Mouse (Mus musculus) thymus, postnatal 4 days (tissue): ENCODE measurements around the gene Naa60.
"Not testable (repeated sequence)": the region's sequence is repeated elsewhere in the genome, so short reads cannot be mapped to it uniquely, and the experiment has no call there.

Experiments used
- DNase-seq: peaks from one replicate; pipeline ENCODE4 v3.0.0; 2021

Naa60 gene

GRCm38 (mm10) chr16:3872216-3873047 is at the start of gene Naa60:
Gene Naa60 (plus strand): TSS chr16:3872375.
- peak; percentile 94 for DNase-seq

DNA sequence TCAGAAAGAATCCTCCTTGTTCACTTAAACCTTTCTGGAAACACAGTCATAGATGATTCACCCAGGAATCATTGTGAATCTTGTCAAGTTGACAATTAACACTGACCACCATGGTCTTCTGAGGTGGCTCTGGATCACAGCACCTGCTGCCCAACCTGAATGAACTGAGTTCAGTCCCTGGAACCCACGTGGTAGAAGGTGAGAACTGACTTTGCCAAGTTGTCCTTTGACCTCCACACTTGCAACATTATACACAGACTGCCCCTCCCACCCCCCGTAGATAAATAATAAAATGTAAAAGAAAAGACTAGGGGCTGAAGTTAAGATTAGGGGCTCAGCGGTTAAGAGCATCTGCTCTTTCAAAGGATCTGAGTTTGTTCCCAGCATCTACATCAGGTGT is 44.2 kb upstream of the Naa60 start:
- DNase-seq, result no peak

DNA sequence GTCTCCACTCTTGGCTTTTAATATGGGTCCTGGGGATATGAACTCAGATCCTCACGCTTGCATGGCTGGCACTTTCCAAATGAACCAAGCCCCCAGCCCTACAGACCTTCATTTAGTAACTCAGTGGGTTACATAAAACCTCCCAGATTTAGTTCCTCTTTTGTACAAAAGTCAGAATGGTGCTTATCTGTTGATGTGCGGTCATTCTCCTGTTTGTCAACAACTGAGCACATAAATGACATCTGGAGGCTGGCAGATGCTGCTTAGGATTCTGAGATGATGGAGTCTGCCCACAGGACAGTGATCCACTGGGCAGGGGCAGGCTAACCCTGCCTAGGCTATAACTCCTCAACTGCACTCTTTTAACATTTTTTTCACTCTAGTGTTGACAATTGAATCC is 42.4 kb upstream of the Naa60 start:
- no peak for DNase-seq

DNA sequence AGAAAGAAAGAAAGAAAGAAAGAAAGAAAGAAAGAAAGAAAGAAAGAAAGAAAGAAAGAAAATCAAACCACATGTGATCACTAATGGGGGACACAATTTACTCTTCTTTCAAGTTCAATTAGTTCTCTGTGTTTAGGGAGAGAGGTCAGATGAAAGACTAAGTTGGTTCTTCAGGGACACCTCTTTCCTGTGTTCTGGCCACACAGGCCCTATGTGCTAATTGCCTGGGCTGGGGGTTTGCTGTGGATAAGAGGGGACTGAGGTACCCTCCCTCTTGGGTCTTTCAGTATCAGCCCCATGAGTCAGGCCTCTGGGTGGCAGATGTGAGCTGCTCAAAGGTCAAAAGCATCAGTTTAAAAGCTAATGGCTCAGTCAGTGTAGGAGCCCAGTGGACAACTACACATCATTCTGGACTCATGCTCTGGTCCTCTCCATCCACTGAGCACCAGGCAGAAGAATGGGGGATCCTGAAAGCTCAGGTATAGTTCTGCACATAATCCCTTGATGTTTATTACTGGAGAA is 41.5 kb upstream of the Naa60 start, which contains the start of gene Olfr15:
Gene Olfr15 (plus strand): TSS at position 291 of the 522 bp plus-strand sequence.
- DNase-seq, result no peak

DNA sequence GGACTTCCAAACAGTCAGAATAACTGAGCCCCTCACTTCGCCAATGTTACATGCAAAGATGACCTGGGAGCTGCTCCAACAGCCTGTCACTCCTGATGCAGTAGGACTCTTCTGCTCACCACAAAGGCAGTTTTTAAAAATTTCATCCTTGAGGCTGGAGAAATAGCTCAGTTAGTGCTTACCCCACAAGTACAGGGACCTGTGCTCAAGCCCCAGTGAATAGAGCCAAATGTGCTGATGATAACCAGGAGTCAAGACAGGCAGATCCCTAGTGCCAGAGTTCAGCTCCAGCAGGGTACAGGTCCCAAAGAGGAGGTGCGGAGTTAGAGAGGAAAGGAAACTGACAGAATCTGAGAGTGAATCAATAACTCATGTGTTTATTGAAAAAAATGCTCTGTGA is 36.7 kb upstream of the Naa60 start:
- no peak for DNase-seq

DNA sequence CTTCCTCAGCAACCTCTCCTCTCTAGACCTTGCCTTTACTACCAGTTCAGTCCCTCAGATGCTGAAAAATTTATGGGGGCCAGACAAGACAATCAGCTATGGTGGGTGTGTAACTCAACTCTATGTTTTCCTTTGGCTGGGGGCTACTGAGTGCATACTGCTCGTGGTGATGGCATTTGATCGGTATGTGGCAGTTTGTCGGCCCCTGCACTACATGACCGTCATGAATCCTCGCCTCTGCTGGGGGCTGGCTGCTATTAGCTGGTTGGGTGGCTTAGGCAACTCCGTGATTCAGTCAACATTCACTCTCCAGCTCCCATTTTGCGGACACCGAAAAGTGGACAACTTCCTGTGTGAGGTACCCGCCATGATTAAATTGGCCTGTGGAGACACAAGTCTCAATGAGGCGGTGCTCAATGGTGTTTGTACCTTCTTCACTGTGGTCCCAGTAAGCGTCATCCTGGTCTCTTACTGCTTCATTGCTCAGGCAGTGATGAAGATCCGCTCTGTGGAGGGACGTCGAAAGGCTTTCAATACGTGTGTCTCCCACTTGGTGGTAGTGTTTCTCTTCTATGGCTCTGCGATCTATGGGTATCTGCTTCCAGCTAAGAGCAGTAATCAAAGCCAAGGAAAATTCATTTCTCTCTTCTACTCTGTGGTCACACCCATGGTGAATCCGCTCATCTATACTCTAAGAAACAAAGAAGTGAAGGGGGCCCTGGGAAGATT is 32.9 kb upstream of the Naa60 start:
- DNase-seq, result peak; percentile 32

- no peak for DNase-seq
Measured at GRCm38 (mm10) chr16:3842989-3843388, 29.2 kb upstream of the Naa60 start.

GRCm38 (mm10) chr16:3843796-3844195 is 28.4 kb upstream of the Naa60 start:
- no peak for DNase-seq

GRCm38 (mm10) chr16:3846711-3847518 is 25.3 kb upstream of the Naa60 start, which contains the start of gene Zfp174:
Gene Zfp174 (plus strand): TSS chr16:3847268.
- peak; percentile 90 for DNase-seq

DNA sequence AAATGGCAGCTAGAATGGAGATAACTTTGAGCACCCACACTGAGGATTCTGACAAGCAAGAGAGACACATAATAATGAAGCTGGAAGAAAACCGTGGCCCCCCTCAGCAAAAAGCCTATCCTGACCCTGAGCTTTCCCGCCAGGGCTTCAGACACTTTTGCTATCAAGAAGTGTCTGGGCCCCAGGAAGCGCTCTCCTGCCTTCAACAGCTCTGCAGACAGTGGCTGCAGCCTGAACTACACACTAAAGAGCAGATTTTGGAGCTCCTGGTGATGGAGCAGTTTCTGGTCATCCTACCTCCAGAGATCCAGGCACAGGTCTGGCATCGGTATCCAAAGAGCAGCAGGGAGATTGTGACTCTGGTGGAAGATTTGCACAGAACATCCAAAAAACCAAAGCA is 24.3 kb upstream of the Naa60 start:
- DNase-seq, result no peak

DNA sequence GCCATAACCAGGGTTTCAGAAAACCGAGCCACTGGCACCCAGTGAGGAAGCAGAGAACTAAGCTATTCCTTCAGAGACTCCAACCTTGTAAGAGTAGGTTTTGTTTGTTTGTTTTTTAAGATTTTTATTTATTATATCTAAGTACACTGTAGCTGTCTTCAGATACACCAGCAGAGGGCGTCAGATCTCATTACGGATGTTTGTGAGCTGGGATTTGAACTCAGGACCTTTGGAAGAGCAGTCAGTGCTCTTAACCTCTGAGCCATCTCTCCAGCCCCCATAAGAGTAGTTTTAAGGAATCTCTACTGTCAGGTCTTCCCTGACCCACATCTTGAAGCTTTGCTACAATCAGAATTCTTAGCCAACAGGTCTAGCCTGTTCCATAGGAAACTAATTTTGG is 23.8 kb upstream of the Naa60 start:
- DNase-seq, result no peak

GRCm38 (mm10) chr16:3851301-3851700 is 20.9 kb upstream of the Naa60 start:
- DNase-seq, result not testable (repeated sequence)

DNA sequence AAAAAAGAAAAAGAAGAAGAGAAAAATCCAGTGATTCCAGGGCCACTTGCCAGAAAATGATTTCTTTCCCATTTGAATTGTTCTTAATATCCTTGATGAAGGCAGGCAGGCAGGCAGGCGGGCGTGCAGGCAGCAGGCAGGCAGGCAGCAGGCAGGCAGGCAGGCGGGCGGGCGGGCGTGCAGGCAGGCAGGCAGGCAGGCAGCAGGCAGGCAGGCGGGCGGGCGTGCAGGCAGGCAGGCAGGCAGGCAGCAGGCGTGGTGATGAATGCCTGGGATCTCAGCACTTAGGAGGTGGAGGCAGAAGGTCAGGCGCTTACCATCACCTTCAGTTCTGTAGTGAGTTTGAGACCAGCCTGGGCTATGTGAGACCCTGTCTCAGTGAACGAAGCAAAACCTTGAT is 19.6 kb upstream of the Naa60 start:
- DNase-seq, result no peak

DNA sequence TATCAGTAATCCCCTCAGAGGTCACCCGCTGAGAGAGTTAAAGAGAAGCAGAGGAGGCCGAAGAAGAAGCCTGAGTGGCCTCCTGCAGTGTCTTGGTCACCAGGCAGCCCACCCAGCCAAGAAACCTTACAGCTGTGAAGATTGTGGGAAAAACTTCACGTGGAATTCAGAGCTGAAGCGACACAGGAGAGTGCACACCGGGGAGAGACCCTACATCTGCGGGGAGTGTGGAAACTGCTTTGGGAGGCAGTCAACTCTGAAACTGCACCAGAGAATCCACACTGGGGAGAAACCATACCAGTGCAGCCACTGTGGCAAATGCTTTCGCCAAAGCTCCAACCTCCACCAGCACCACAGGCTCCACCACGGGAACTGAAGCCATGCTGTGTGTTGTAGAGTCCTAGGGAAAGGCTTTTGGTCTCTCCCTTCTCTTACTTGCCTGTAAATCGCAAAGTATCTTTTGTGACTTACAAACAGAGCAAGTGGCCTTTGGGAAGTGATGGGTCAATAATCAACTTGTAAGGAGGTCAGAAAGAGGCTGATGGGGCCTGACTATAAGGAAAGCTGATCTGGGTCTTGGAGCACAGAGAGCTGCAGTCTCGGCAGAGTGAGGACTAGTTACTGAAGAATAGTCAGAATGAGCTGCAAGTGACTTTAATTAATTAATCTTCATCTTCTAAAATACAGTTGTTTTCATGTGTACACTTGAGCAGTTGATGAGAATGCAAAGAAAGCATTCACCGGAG is 17.6 kb upstream of the Naa60 start:
- DNase-seq, result no peak

GRCm38 (mm10) chr16:3855776-3856175 is 16.4 kb upstream of the Naa60 start:
- DNase-seq, result no peak

- no peak for DNase-seq
Measured at GRCm38 (mm10) chr16:3859254-3859653, 12.9 kb upstream of the Naa60 start.

DNA sequence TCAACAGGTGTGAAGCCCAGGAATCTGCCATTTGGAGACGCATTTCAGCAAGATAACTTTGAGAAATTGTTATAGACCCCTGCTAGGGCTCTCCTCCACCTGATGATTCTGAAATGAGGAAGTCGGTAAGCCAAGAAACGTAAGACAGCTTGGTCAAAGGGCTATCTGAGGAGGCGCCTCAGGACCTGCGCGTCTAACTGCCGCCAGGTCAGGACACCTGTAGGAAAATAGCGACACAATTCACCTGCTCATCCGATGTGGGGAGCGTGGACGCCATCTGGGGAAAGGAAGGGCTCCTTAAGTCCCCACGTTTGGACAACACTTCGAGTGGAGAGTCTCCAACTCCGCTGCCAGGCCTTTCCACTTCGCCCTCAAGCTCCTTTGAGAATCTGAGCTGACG is 360 bp upstream of the Naa60 start:
- DNase-seq, result no peak

DNA sequence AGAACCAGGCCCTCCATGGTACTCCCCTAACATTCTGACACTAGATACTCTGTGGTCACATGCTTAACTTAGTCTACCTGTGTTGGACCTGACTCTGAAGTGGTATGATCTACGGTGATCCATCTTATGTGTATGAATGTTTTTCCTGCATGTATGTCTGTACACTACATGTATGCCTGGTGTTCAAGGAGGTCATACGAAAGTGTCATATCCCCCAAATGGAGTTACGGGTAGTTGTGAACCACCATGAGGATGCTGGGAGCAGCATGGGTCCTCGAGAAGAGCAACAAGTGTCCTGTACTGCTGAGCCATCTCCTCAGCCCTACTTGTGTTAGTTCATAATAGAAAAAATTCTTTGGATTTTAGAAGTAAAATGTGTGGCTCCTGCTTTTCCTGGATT is 4.2 kb downstream of the Naa60 start:
- DNase-seq, result no peak

DNA sequence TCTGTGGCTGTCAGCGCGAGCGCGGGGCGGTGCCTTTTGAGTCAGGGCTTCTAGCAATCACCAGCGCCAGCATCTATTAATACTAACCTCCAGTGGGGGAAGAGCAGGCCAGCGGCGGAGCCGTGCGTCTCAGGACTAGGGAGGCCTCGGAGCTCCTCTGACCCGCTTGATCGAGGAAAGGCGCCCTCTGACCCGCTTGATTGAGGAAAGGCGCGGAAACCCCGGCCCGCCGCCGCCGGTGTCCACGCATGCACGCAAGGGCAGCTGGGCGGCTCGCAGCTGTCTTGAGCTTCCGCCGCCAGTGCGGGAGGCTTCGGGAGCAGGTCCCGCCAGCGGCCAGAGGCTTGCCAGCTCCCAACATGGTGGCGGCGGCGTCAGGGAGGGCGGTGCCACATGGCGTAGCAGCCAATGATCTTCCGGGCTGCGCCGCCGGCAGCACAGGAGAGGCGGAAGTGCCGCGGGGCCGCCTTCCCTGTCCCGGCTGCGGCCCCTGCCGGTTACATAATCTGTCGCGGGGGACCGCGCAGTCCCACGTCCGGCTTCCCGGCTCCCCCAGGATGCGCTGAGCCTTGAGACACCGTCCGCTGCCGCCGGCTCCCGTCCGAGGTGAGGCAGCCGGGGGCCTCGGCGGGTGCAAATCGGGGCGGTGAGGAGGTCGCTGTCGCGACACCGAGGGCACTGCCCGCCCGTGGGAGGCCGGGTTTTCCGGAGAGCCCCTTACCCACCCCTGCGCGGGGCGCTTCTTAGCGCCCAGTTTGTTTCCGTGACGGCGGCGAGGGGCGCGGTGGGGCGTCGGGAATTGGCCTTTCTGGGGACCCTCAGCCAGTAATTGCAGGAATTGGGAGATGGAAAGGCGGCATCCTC is 12.3 kb downstream of the Naa60 start, which contains the start of the genes Zfp597 and Gm20695:
Gene Zfp597 (minus strand): TSS at position 361 of the 864 bp plus-strand sequence.
Gene Gm20695 (plus strand): TSS at position 448 of the 864 bp plus-strand sequence.
- DNase-seq, result peak; percentile 96

- no peak for DNase-seq
Measured at GRCm38 (mm10) chr16:3885065-3885670, 13.0 kb downstream of the Naa60 start.
